Mouse (Mus musculus): ENCODE measurements around the gene Gfra1. TPM values are rescaled to one million over a fixed set of nuclear protein-coding genes. Genes with fewer than 3 reads are reported as not detected.

Gene Gfra1
- polyA plus RNA-seq, 1 experiment from 2014 or later = 7.4 TPM

GRCm38 (mm10) chr19:58374155-58374554, 81.6 kb downstream of the Gfra1 start:
- Histone ChIP-seq H3K27me3 (ENCODE audit: control insufficient read depth, insufficient read depth, low read depth, low read length) (no peaks in the 10 kb centered on the region), H3K4me1 (ENCODE audit: control insufficient read depth, low read depth, low read length) (peaks cover 3% of the 10 kb centered on the region), H3K9ac (ENCODE audit: low read depth, low read length) (no peak overlapping the region), H3K9me3 (replicated peaks; ENCODE audit: control insufficient read depth, low read length) (no peaks in the 10 kb centered on the region), H3K4me2 (ENCODE audit: low read depth, low read length) (no peak overlapping the region), H3K4me3 (ENCODE audit: low read depth, low read length) (no peak overlapping the region), H3K27ac (ENCODE audit: low read length) (no peak overlapping the region), H3K36me3 (ENCODE audit: control insufficient read depth, insufficient read depth) (no peaks in the 10 kb centered on the region)
- no peak for ATAC-seq (ENCODE audit: low read depth)
- WGBS (ENCODE audit: insufficient replicate concordance) = 66% methylated on average over 4 of the region's 4 CpGs

GRCm38 (mm10) chr19:58368513-58368912, 87.2 kb downstream of the Gfra1 start:
- Histone ChIP-seq H3K36me3 (ENCODE audit: control insufficient read depth, insufficient read depth) (no peaks in the 10 kb centered on the region), H3K4me2 (ENCODE audit: low read depth, low read length) (no peak overlapping the region), H3K9ac (ENCODE audit: low read depth, low read length) (no peak overlapping the region), H3K9me3 (replicated peaks; ENCODE audit: control insufficient read depth, low read length) (no peaks in the 10 kb centered on the region), H3K27ac (ENCODE audit: low read length) (no peak overlapping the region), H3K4me3 (ENCODE audit: low read depth, low read length) (no peak overlapping the region), H3K27me3 (ENCODE audit: control insufficient read depth, insufficient read depth, low read depth, low read length) (no peaks in the 10 kb centered on the region), H3K4me1 (ENCODE audit: control insufficient read depth, low read depth, low read length) (no peaks in the 10 kb centered on the region)
- 37% methylated on average over 2 of the region's 2 CpGs for WGBS (ENCODE audit: insufficient replicate concordance)
- no peak for ATAC-seq (ENCODE audit: low read depth)

GRCm38 (mm10) chr19:58364688-58365087, 91.0 kb downstream of the Gfra1 start:
- Histone ChIP-seq H3K36me3 (ENCODE audit: control insufficient read depth, insufficient read depth) (no peaks in the 10 kb centered on the region), H3K27me3 (ENCODE audit: control insufficient read depth, insufficient read depth, low read depth, low read length) (no peaks in the 10 kb centered on the region), H3K27ac (ENCODE audit: low read length) (no peak overlapping the region), H3K4me1 (ENCODE audit: control insufficient read depth, low read depth, low read length) (no peaks in the 10 kb centered on the region), H3K4me2 (ENCODE audit: low read depth, low read length) (no peak overlapping the region), H3K4me3 (ENCODE audit: low read depth, low read length) (no peak overlapping the region), H3K9me3 (replicated peaks; ENCODE audit: control insufficient read depth, low read length) (no peaks in the 10 kb centered on the region), H3K9ac (ENCODE audit: low read depth, low read length) (no peak overlapping the region)
- ATAC-seq (ENCODE audit: low read depth) = no peak
- 68% methylated on average over 9 of the region's 9 CpGs for WGBS (ENCODE audit: insufficient replicate concordance)

GRCm38 (mm10) chr19:58360982-58361381, 94.7 kb downstream of the Gfra1 start:
- no peak overlapping the region for H3K27ac ChIP-seq (ENCODE audit: low read length)
- ATAC-seq (ENCODE audit: low read depth) = no peak
- H3K4me2 ChIP-seq (ENCODE audit: low read depth, low read length) = no peak overlapping the region
- no peak overlapping the region for H3K9ac ChIP-seq (ENCODE audit: low read depth, low read length)
- H3K27me3 ChIP-seq (ENCODE audit: control insufficient read depth, insufficient read depth, low read depth, low read length) = no peaks in the 10 kb centered on the region
- H3K9me3 ChIP-seq (replicated peaks; ENCODE audit: control insufficient read depth, low read length) = no peaks in the 10 kb centered on the region
- H3K36me3 ChIP-seq (ENCODE audit: control insufficient read depth, insufficient read depth) = no peaks in the 10 kb centered on the region
- WGBS (ENCODE audit: insufficient replicate concordance) = 38% methylated on average over 1 of the region's 1 CpGs
- H3K4me1 ChIP-seq (ENCODE audit: control insufficient read depth, low read depth, low read length) = no peaks in the 10 kb centered on the region
- H3K4me3 ChIP-seq (ENCODE audit: low read depth, low read length) = no peak overlapping the region

- WGBS (ENCODE audit: insufficient replicate concordance) = 42% methylated on average over 13 of the region's 13 CpGs
- no peak for ATAC-seq (ENCODE audit: low read depth)
- H3K36me3 ChIP-seq (ENCODE audit: control insufficient read depth, insufficient read depth) = no peaks in the 10 kb centered on the region
These were observed 97.6 kb downstream of the Gfra1 start for GRCm38 (mm10) chr19:58358063-58358462.

GRCm38 (mm10) chr19:58353953-58354352, 101.8 kb downstream of the Gfra1 start:
- ATAC-seq (ENCODE audit: low read depth) = no peak
- WGBS (ENCODE audit: insufficient replicate concordance) = 31% methylated on average over 2 of the region's 2 CpGs
- no peak overlapping the region for H3K27ac ChIP-seq (ENCODE audit: low read length)

More at GRCm38 (mm10) chr19:58358063-58358462, 97.6 kb downstream of the Gfra1 start:
- Histone ChIP-seq H3K4me1 (ENCODE audit: control insufficient read depth, low read depth, low read length) (no peaks in the 10 kb centered on the region), H3K9me3 (replicated peaks; ENCODE audit: control insufficient read depth, low read length) (no peaks in the 10 kb centered on the region), H3K4me2 (ENCODE audit: low read depth, low read length) (no peak overlapping the region), H3K27me3 (ENCODE audit: control insufficient read depth, insufficient read depth, low read depth, low read length) (no peaks in the 10 kb centered on the region), H3K9ac (ENCODE audit: low read depth, low read length) (no peak overlapping the region), H3K4me3 (ENCODE audit: low read depth, low read length) (no peak overlapping the region), H3K27ac (ENCODE audit: low read length) (no peak overlapping the region)

GRCm38 (mm10) chr19:58353260-58353870, 102.3 kb downstream of the Gfra1 start:
- 63% methylated on average over 13 of the region's 13 CpGs for WGBS (ENCODE audit: insufficient replicate concordance)
- H3K27me3 ChIP-seq (ENCODE audit: control insufficient read depth, insufficient read depth, low read depth, low read length) = no peaks in the 10 kb centered on the region
- no peaks in the 10 kb centered on the region for H3K36me3 ChIP-seq (ENCODE audit: control insufficient read depth, insufficient read depth)
- no peaks in the 10 kb centered on the region for H3K4me1 ChIP-seq (ENCODE audit: control insufficient read depth, low read depth, low read length)
- H3K27ac ChIP-seq (ENCODE audit: low read length) = no peak overlapping the region
- H3K9ac ChIP-seq (ENCODE audit: low read depth, low read length) = no peak overlapping the region
- no peak overlapping the region for H3K4me3 ChIP-seq (ENCODE audit: low read depth, low read length)
- ATAC-seq (ENCODE audit: low read depth) = no peak
- no peaks in the 10 kb centered on the region for H3K9me3 ChIP-seq (replicated peaks; ENCODE audit: control insufficient read depth, low read length)
- H3K4me2 ChIP-seq (ENCODE audit: low read depth, low read length) = no peak overlapping the region

More at GRCm38 (mm10) chr19:58353953-58354352, 101.8 kb downstream of the Gfra1 start:
- H3K4me3 ChIP-seq (ENCODE audit: low read depth, low read length) = no peak overlapping the region
- H3K27me3 ChIP-seq (ENCODE audit: control insufficient read depth, insufficient read depth, low read depth, low read length) = no peaks in the 10 kb centered on the region
- no peak overlapping the region for H3K4me2 ChIP-seq (ENCODE audit: low read depth, low read length)
- no peaks in the 10 kb centered on the region for H3K9me3 ChIP-seq (replicated peaks; ENCODE audit: control insufficient read depth, low read length)
- no peaks in the 10 kb centered on the region for H3K4me1 ChIP-seq (ENCODE audit: control insufficient read depth, low read depth, low read length)
- H3K9ac ChIP-seq (ENCODE audit: low read depth, low read length) = no peak overlapping the region
- H3K36me3 ChIP-seq (ENCODE audit: control insufficient read depth, insufficient read depth) = no peaks in the 10 kb centered on the region

- 52% methylated on average over 5 of the region's 5 CpGs for WGBS (ENCODE audit: insufficient replicate concordance)
- no peak overlapping the region for H3K27ac ChIP-seq (ENCODE audit: low read length)
- no peaks in the 10 kb centered on the region for H3K27me3 ChIP-seq (ENCODE audit: control insufficient read depth, insufficient read depth, low read depth, low read length)
- H3K9me3 ChIP-seq (replicated peaks; ENCODE audit: control insufficient read depth, low read length) = no peaks in the 10 kb centered on the region
- no peaks in the 10 kb centered on the region for H3K36me3 ChIP-seq (ENCODE audit: control insufficient read depth, insufficient read depth)
- H3K9ac ChIP-seq (ENCODE audit: low read depth, low read length) = no peak overlapping the region
- no peak for ATAC-seq (ENCODE audit: low read depth)
- no peak overlapping the region for H3K4me3 ChIP-seq (ENCODE audit: low read depth, low read length)
- H3K4me1 ChIP-seq (ENCODE audit: control insufficient read depth, low read depth, low read length) = no peaks in the 10 kb centered on the region
- H3K4me2 ChIP-seq (ENCODE audit: low read depth, low read length) = no peak overlapping the region
These were observed 105.8 kb downstream of the Gfra1 start for GRCm38 (mm10) chr19:58349890-58350408.

GRCm38 (mm10) chr19:58345137-58345536, 110.6 kb downstream of the Gfra1 start:
- Histone ChIP-seq H3K27ac (ENCODE audit: low read length) (no peak overlapping the region), H3K4me1 (ENCODE audit: control insufficient read depth, low read depth, low read length) (no peaks in the 10 kb centered on the region), H3K4me3 (ENCODE audit: low read depth, low read length) (no peak overlapping the region), H3K36me3 (ENCODE audit: control insufficient read depth, insufficient read depth) (no peaks in the 10 kb centered on the region), H3K9ac (ENCODE audit: low read depth, low read length) (no peak overlapping the region), H3K9me3 (replicated peaks; ENCODE audit: control insufficient read depth, low read length) (no peaks in the 10 kb centered on the region), H3K4me2 (ENCODE audit: low read depth, low read length) (no peak overlapping the region), H3K27me3 (ENCODE audit: control insufficient read depth, insufficient read depth, low read depth, low read length) (no peaks in the 10 kb centered on the region)
- ATAC-seq (ENCODE audit: low read depth) = no peak
- WGBS (ENCODE audit: insufficient replicate concordance) = 47% methylated on average over 7 of the region's 7 CpGs
